Mouse (Mus musculus) mesoderm, embryonic 11.5 days (tissue): ENCODE data around the gene Fxyd1.

Experiments
- DNase-seq: peaks from one replicate; pipeline ENCODE4 v3.0.0-alpha.2; 2012; ENCODE audit warnings: low read depth, low spot score

Fxyd1 gene

DNA sequence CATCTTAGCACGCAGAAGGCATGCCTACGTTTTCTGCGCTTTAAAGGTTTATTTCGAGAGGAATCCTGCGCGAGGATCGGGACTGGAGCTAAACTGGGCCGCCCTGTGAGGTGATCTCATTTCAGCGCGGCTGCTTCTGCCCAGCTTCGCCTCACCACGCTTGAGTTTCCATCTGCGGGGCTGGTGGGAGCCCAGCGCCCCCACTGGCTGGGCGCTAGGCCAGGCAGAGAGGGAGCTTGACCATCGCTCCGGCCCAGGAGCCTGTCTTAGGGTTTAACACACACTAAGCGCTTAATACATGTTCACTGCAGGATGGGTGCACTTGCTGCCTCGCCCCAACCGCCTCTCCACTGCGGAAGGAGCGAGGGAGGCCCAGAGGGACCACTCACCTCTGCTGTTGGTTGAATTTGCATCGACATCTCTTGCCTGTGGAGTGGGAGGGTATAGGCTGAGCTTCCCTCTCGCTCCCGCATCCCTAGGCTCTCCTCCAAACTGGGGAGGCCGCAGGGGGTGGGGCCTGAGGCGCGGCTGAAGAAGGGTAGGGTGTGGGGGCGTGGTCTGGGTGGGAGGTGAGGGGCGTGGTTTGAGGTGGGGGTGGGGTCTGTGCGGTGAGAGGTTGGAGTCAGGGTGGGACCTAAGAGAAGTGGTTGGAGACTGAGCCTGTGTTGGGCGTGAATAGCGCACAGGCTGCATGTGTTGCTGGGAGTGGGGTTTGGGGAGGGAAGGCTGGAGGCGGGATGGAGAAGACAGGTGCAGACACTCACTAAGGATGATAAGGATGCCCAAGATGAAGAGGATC lies 4.2 kb downstream of the Fxyd1 start:
- DNase-seq, result peak; percentile 49

DNA sequence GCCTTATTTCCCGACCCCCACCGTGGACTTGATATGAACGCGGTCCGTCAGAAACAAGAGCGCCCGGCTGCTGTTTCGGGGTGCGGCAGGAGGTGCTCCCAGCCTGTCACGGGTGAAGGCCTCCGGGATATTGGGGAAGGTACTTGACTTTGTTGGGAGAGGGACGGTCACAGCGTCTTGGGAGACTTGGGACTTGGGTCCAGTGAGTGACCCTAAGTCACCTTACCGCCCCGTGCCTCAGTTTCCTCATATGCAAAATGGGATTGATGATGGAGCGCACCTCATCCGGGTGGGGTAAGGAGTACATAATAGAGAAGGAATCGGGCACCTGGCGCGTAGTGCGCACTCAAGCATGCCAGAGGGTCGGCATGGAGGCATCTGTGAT lies 4.8 kb downstream of the Fxyd1 start:
- DNase-seq, result no peak

DNA sequence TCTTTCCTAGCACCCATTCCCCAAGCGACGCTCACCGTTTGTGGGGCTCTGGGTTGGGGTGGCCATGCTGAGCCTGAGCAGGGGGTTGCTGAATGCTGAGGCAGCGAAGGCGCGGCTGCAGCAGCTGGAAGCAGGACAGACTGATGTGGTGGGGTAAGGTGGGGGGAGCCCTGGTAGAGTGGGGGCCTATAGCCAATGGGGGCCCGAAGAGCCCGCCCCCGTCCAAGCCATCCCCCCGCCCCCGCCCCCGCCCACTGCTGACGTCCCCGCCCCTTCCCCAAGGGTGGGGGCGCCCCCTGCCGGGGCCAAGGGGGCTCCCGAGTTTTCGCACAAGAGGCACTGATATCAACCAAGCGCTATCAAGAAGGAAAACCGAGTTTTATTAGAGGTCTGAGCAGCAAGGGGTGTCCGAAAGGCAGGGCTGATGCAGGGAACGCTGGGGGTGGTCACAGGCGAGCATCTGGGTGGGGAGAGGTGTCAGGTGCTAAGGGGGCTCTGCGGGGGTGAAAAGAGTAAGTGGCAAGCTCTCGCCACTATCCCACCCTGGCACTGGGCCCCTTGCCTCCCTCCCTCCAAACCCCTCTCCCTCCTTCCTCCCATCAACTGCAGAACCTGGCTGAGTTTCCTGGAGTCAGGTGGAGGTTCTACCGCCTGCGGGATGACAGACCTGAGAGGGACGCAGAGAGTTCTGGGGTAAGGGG lies 5.5 kb downstream of the Fxyd1 start, which contains the start of gene Fxyd7:
Fxyd7 (minus strand) TSS at position 147 of the 701 bp plus-strand sequence.
- no peak for DNase-seq

DNA sequence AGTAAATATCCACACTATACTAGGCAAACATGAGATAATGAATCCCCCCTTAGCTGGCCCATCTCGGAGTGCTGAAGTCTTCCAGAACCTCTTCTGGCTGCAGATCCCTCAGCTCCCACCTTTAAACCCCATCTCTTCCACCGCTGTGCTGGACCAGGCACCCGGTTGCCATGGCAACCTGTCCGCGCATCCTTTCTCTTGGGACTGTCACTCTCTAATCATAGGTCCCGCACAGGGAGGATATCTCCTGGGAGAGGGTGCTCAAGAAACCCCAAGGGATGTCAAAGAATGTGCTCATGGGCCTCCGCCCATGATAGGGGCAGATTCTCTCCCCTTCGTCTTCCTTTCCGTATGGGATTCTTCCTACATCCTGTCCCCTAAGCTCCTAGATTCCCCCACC lies 6.1 kb downstream of the Fxyd1 start:
- DNase-seq, result peak; percentile 45

DNA sequence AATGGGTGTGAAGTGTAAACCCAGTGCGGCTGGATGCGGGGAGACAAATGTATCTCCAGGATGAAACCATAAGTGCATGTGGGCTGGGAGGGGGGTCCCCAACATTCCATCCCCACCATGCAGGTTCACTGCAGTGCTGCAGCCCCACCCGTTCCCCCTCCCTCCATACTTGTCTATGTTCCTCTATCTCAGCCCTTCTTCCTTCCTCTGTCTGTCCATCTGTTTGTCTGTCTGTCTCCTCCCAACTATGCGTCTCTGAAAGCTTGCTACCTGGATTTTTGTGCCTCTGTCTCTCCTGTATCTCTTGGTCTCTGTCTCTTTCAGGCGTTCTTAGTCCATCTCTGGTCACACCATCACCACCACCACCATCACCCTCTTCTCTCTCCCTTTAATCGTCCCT lies 6.5 kb downstream of the Fxyd1 start:
- DNase-seq, result no peak

DNA sequence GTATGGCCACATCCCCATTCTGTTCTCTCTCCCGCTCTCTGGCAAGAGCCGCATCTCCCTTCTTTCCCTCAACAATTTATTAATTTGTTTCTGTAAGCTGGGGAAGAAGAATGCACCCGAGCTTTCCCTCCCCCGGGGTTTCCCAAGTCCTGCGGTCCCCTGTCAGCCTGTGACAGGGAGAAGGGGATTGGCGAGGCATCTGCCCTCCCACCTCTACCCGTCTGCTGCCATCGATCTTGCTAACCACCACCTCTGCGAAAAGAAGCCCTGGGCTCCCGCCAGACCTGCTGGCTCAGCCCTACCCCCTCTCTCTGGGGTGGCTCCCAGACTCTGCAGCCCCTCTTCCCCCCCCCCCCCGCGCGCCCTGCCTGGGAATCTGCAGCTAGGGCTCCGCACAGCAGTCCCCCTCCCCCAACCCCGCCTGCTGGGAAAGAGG lies 7.1 kb downstream of the Fxyd1 start:
- DNase-seq, result no peak

DNA sequence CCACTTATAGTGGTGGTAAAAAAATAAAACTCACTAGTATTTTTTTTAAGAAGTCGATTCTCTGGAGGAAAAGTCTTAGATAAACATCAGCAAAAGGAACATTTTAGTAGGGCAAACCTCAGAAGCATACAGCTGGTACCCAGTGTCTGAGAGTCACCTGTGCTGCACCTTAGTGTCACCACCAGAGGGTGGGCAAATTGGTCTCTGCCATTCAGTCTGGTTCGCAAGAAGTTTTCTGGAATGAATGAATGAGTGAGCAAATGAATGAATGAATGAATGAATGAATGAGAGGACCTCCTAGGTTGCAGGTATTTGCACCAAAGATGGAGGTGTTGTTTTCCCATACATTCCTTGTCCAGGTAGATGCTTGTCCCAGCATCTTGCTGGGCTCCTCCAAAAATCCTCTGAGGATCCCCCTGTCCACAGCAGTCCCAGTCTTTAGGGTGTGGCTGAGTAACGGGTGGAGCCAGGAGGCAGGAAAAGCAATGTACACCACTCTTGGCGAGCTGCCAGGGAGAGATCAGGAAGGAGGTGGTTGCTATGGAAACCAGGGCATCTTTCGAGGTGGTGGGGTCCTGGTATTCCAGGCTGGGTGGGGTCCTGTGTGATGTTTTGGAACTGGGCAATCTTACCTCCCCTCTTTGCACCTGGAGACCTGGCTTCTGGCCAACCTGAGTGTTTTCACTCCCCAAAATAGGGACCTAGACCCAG lies 7.7 kb downstream of the Fxyd1 start:
- peak; percentile 59 for DNase-seq

DNA sequence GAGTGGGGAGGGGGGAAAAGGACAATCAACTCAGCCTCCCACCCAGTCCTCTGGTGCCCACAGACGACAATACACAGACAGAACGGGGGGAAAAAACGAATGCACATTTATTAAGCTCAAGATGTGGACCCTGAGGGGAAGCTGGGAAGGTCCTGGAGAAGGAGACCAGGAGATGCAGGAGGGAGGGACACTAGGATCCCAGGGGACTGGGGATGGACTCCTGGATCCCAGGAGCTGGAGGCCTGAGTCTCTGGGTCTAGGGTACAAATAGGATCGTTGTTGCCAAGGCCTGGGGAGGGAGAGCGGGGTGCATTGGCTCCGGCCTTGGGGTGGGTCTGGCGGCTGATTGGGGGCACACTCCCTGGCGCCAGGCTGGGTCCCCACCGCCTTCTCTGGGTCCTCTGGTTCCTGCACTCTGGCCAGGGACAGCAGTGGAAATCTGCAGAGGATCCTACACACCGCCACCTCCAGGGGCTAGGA lies 14.5 kb downstream of the Fxyd1 start, which contains the start of gene Fxyd5:
Fxyd5 (minus strand) TSS at position 51 of the 480 bp plus-strand sequence.
- DNase-seq, result no peak

DNA sequence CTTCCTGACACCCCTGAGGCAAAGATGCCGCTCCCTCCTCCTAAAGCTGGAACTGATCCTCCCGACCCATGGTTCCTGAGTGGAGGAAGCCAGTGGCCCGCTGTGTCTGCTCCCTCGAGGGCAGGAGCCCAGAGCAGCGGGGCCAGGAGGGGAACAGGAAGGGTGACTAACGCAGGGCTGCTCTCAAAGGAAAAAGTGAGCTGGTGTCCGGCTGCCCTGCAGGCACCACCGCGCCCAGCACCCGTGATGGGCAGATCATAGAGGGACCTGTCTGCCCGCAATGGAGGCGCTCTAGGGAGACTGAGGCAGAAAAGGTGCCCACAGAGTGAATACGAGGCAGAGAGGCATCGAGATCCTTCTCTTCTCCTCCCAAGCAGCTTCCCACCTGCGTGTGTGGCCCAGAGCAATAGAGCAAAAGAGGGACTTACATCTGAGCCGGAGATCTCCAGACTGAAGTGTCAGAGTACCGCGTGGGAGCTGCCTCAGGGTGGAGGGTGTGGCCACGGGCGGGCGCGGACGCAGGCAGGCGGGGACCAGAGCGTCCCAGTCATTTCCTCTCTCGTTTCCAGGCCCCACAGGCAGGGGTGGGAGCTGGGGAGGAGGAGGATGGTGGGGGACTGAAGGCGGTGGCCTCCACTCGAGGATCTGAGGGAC lies 15.2 kb downstream of the Fxyd1 start:
- no peak for DNase-seq

DNA sequence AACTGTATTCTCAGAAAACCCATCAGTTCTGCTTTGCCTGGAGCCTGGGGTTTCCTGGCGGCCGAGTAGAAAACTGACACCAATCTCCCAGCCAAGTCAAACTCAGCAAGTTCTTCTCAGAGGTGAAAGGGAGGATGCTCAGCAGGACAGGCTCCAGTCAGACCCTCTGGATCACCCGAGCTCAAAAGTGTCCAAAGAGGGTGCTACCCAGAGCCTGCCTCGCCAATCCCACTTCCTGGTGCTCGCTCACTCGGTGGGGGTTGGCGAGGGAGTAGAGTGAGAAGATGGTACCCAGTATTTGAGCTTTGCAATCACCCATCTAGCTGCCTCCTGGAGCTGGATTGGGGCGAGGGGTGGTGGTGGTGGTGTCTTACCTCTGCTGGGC lies 16.0 kb downstream of the Fxyd1 start:
- no peak for DNase-seq

DNA sequence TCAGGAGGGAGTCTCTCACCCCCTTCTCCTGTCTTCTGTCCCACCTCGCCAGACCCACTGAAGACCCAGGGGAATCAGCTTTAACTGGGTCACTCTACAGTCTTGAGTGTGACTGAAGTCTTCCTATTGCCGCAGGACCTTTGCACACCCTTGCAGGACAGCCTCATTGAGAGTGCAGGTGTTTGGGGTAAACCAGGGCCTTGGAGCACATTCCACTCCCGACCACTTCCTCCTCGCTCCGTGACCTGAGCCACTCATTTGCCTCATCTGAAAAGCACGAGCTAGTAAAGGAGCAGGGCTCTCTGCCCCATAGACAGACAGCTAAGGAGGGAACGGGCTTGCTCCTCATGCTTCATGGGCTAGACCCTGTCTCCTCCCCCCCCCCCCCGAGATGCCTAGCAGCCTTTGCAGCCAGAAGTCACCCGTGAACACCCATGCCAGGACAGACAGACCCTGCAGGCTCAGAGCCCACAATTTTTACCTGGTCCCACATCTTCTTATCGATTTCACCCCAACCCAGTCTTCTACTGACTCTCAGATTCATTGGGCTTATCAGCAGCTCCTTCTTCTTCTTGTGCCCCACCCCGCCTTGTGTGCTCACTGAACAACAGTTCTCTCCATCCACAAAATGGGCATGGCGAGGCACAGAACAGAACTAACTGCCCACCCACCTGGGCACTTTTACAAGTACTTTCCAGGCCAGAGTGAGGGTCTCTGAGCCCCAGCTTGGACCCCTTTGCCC lies 16.5 kb downstream of the Fxyd1 start:
- DNase-seq, result no peak

DNA sequence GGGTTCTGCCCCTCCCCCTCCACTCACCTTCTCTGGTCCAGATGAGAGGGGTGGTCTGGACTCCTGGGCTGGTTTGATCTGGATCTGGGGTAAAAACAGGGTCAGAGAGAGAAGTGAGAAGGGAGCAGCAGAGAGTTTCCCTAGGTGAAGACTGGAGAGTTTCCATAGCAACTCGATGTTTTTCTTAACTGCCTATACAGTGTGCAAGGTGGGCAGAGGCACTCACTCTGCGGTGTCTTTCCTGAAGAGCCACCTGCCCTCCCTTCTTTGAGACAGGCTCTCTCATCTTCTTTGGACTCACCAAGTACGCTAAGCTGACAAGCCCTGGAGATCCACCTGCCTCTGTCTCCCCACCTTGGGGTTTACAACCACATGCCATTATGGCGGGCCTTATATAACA lies 18.0 kb downstream of the Fxyd1 start:
- no peak for DNase-seq

DNA sequence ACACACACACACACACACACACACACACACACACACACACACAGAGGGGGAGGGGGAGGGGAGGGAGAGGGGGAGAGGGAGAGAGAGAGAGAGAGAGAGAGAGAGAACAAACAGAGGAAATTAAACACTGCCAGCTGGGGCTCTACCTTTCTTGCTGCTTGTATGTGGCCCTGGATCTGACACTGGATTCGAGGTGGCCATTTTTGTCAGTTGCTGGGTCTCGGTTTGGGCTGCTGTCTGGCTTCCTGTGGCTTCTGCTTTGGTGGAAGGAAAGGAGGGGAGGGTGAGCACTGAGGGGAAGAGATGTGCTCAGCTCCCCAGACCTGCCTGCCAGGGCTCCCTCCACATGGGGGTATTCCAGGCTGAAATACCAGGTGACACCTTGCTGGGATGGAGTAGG lies 19.3 kb downstream of the Fxyd1 start:
- no peak for DNase-seq

DNA sequence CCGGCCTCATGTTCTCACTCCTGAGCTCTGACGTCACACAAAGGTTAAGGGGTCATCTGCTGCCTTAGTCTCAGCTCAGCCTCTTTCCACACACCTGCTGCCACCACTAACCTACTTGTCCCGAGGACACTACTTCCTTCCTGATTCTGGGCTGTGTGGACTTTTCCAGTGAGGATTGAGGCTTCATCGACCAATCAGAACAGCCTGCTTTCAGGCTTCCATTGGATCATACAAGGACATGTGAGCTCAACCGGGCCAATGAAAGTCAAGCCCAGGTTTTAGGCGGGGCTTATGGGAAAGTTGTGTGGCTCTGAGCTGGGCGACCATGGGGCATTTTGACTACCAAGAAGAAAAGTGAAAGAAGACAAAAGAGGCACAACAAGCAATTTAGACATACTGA lies 20.1 kb downstream of the Fxyd1 start:
- no peak for DNase-seq

DNA sequence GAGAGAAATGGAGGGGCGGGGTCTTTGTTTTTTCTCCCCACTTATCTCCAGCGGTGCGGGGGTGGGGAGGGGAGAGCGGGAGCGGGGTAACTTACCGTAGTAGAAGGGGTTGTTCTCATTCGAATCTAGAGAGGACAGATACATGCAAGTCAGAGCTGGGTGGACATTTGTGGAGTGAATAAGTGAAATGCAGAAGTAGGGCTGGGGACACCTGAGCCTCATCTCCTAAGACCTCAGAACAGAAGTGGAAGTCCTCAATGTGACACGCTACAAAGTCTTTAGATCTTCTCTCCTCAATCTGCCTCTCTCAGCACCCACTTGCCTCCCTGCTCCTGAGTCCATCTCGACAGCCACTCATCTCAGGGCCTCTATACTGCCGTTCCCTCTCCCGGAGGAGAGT lies 21.7 kb downstream of the Fxyd1 start:
- no peak for DNase-seq

DNA sequence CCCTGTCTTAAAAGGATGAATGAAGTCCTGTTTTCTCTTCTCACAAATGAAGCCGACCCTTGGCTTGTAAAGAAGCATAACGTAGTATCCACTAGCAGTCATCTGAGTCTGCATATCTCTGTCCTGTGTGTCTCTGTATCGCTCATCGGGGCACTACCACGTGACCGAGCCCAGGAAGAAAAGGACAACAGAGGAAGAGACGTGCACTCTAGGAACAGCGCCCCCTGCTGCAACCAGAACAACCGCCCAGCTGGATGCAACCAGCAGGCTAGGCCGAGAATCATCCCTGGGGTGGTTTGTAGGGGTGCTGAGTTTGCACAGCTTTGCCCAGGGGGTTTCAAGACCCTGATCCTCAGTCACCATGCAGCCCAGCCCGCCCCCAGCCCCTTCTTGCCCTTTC lies 22.2 kb downstream of the Fxyd1 start:
- DNase-seq, result no peak

DNA sequence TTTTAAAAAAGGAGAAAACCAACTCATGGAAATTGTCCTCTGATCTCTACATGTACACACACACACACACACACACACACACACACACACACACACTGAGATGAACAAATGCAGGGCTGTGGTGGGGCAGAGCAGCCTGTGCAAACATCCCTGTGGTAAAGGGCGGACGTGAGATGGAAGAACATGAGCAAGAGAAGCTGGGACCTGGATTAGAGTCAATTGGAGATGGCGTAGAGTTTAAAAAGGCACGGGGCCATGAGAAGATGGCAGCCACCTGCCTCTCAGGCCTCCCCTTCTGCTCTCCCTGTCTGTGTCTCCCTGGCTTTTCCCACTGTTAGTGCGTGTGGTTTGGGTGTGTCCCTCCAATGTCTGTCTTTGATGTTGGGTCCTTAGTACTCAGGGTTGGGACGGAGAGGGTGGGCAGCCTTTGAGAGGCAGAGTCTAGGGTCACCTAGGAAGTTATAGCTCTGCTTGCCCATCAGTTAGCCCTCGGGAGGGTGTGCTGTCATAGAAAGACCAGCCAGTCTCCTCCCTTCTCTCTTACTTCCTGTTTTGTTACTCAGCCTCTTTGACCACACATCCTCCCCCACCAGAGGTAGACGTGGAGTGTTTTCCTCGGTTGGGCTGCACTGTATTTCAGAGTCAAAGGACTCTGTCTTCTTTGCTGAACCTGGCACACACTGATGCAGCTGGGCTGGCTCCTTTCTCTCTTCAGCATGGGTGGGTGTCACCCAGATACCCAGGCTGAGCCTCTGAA lies 23.4 kb downstream of the Fxyd1 start:
- no peak for DNase-seq

DNA sequence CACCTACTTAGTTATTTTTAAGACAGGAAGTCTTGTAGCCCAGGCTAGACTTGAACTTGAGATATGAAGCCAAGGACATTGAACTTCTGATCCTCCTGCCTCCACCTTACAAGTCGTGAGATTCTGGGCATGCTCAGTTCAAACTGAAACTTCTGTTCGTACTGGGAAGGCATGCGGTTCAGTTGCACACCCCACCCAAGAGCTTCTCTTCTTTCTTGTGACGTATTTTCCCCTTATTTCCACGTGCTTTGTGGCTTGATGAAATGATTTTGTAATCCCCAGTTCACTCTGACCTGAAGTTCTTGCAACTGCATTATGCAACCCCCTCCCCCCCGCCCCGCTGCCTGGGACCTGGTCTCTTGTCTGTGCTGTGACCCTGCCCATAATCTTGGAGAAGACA lies 25.3 kb downstream of the Fxyd1 start:
- no peak for DNase-seq

DNA sequence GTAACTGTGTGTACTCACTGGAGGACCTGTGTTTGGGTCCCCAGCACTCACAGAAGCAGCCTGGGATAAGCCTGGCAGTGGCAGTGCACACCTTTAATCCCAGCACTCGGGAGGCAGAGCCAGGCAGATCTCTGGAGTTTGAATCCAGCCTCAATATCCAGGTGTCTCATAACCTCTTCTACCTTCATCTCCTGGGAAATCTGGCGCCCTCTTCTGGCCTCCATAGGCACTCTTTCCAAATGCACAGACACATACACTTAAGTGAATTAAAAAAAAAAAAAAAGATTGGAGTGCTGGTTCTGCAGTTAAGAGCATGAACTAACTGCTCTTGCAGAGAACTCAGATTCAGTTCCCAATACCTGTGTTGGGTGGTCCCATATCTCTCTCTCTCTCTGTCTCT lies 26.3 kb downstream of the Fxyd1 start:
- DNase-seq, result no peak

DNA sequence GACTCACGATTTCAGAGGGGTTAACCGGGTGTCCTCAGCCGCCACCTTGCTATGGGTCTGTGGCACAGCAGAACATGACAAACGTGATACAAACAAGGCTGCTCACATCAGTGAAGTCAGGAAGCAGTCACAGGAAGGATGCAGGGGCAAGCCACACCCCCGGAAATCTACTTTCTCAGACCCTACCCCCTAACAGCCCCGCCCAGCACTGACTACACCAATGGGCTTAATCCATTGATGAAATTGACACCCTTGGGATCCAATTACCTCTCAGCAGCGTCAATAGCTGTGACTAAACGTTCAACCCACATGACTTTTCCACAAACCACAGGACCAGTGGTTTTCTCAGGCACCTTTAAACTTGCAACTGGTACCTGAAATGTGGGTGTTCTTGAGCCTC lies 28.4 kb downstream of the Fxyd1 start:
- no peak for DNase-seq
